Mouse (Mus musculus) liver, embryonic 16.5 days (tissue): Measurements from ENCODE around the gene Psma3. TPM values are rescaled to one million over a fixed set of nuclear protein-coding genes. Genes with fewer than 3 reads are reported as not detected.
A peak's percentile ranks its signal among the peaks of the same experiment; 100 is the strongest.

ENCODE experiments used
- ATAC-seq: fragments of 200-750 bp; cut with Nextera tagmentation; 2 replicates; pipeline ENCODE4 v1.8.0; 2017; ENCODE audit warnings: low read depth, mild to moderate bottlenecking, moderate number of reproducible peaks, moderate library complexity
- H3K27ac ChIP-seq: fragments of 300-500 bp; sonication (generic); 2 replicates; pipeline ENCODE4 v1.5.1; 2014; ENCODE audit warnings: mild to moderate bottlenecking, low read length
- H3K27me3 ChIP-seq: fragments of 300-500 bp; sonication (generic); 2 replicates; pipeline ENCODE4 v1.6.1; 2014; ENCODE audit warnings: low read depth, low read length, mixed read lengths; ENCODE audit not compliant: control insufficient read depth, insufficient read depth
- H3K36me3 ChIP-seq: fragments of 300-500 bp; sonication (generic); 2 replicates; pipeline ENCODE4 v1.6.1; 2014; ENCODE audit warnings: mild to moderate bottlenecking; ENCODE audit not compliant: control insufficient read depth, insufficient read depth
- H3K4me1 ChIP-seq: fragments of 300-500 bp; sonication (generic); 2 replicates; pipeline ENCODE4 v1.6.1; 2014; ENCODE audit warnings: low read depth, low read length, mixed read lengths; ENCODE audit not compliant: control insufficient read depth
- H3K4me2 ChIP-seq: fragments of 300-500 bp; sonication (generic); 2 replicates; pipeline ENCODE4 v1.6.1; 2014; ENCODE audit warnings: low read depth, low read length, mixed read lengths
- H3K4me3 ChIP-seq: fragments of 300-500 bp; sonication (generic); 2 replicates; pipeline ENCODE4 v1.5.1; 2014; ENCODE audit warnings: low read depth, mild to moderate bottlenecking, low read length
- H3K9ac ChIP-seq: fragments of 300-500 bp; sonication (generic); 2 replicates; pipeline ENCODE4 v1.6.1; 2014; ENCODE audit warnings: low read depth, low read length
- H3K9me3 ChIP-seq: fragments of 300-500 bp; sonication (generic); replicated peaks from 2 replicates; pipeline ENCODE4 v1.6.1; 2016; ENCODE audit warnings: low read length; ENCODE audit not compliant: control insufficient read depth
- WGBS: fragments of 180-500 bp; shearing (Covaris S2); extraction: QIAGEN DNeasy Blood & Tissue Kit; methylation state at CpG from one replicate; pipeline ENCODE4 v1.1.7; 2014; ENCODE audit not compliant: insufficient replicate concordance; 5-methylcytosine and 5-hydroxymethylcytosine counted together
- polyA plus RNA-seq: library from polyadenylated mRNA; unstranded; fragments of >200 nt; fragmentation: Nextera tagmentation; extraction: Ambion mirVana; gene quantifications from 2 replicates; pipeline ENCODE4 v1.2.1, GENCODE M21; 2015

The Psma3 gene
- polyA plus RNA-seq, 1 experiment from 2014 or later = 294 TPM

DNA sequence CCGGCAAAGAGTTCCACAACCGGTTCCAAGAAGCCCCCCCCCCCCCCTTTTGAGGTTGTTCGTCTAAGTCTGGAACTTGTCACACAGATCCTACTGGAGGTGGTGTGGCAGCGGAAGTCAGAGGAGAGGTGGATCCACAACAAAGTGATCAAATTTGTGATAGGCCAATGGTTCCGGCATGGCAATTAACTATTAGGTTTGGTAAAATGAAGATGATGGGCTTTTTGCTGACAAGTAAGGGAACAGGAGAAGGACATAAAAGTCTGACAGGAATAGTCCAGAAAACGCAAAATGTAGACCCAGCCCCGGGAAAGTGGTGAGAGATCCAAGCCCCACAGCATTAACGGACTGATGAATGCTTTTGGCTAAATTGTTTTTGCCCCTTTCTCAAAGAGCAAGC lies 6.8 kb upstream of the Psma3 start:
- Histone ChIP-seq H3K9ac (peak overlapping the region; percentile 81), H3K9me3 (no peaks in the 10 kb centered on the region), H3K4me2 (peak overlapping the region; percentile 73), H3K4me3 (peak overlapping the region; percentile 75), H3K27ac (peak overlapping the region; percentile 93), H3K4me1 (peaks cover 7% of the 10 kb centered on the region), H3K27me3 (no peaks in the 10 kb centered on the region), H3K36me3 (no peaks in the 10 kb centered on the region; the same call in 1 of the 2 replicates)
- 55% methylated on average over 8 of the region's 8 CpGs for WGBS
- no peak for ATAC-seq

DNA sequence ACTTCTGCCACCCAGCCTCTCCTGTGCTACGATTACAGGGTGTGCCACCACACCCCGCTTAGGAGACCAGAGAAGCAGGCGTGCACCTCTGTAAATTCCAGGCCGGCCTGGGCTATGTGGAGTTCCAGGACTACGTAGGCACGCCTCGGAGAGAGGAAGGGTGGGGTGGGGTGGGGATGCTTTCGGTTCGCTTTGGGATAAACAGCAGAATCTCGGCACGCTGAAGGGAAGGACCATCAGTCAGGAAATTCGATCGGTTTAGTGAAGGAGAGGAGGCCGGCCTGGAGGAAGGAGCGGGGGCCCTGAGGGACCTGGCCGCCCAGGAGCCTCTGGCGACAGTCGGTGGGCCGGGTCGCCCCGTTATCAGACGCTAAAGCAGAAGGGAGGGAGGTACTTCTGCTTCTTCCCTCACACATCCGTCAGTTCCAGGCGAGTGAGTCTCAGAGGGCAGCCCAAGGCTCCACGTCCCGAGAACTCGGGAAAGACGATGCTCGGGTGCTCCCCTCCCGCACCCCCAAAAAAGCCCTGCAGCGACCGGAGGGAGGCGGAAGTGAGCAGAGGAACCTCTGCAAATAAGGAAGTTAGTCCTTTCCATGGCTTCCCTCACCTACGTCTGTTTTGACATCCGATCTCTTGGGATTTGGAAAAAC lies 6.2 kb upstream of the Psma3 start:
- Histone ChIP-seq H3K27ac (peak overlapping the region; percentile 93), H3K4me1 (peaks cover 7% of the 10 kb centered on the region), H3K27me3 (no peaks in the 10 kb centered on the region), H3K9me3 (no peaks in the 10 kb centered on the region), H3K4me2 (peak overlapping the region; percentile 73), H3K9ac (peak overlapping the region; percentile 81), H3K36me3 (no peaks in the 10 kb centered on the region; the same call in 1 of the 2 replicates), H3K4me3 (peak overlapping the region; percentile 75)
- WGBS = under 1% methylated on average over 35 of the region's 35 CpGs
- ATAC-seq = peak; percentile 89

DNA sequence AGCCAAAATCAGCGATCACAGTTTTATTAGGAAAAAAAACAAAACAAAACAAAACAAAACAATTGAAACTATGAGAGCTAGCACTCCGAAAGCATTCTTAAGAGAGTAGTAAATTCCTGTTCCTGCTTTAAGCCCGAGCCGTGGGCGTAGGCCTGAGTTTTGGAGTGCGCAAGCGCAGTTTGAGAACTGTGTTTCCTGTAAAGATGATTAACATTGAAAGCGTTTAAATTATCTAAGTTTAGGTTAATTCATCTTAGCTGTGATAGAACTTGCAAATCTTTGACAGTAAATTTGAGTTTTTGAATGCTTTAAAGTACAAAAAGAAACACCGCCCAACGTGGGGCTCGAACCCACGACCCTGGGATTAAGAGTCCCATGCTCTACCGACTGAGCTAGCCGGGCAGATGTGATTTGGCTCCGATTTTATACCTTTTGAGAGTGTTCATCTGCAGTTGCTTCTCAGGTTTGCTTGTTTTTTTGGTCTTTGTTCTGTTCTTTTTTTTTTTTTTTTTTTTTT lies 5.6 kb upstream of the Psma3 start:
- Histone ChIP-seq H3K9ac (peak overlapping the region; percentile 81), H3K4me3 (peak overlapping the region; percentile 75), H3K27ac (peak overlapping the region; percentile 93), H3K4me2 (peak overlapping the region; percentile 73), H3K36me3 (no peaks in the 10 kb centered on the region), H3K4me1 (peaks cover 10% of the 10 kb centered on the region), H3K9me3 (no peaks in the 10 kb centered on the region), H3K27me3 (no peaks in the 10 kb centered on the region)
- WGBS = under 1% methylated on average over 15 of the region's 15 CpGs
- peak; percentile 61 for ATAC-seq

DNA sequence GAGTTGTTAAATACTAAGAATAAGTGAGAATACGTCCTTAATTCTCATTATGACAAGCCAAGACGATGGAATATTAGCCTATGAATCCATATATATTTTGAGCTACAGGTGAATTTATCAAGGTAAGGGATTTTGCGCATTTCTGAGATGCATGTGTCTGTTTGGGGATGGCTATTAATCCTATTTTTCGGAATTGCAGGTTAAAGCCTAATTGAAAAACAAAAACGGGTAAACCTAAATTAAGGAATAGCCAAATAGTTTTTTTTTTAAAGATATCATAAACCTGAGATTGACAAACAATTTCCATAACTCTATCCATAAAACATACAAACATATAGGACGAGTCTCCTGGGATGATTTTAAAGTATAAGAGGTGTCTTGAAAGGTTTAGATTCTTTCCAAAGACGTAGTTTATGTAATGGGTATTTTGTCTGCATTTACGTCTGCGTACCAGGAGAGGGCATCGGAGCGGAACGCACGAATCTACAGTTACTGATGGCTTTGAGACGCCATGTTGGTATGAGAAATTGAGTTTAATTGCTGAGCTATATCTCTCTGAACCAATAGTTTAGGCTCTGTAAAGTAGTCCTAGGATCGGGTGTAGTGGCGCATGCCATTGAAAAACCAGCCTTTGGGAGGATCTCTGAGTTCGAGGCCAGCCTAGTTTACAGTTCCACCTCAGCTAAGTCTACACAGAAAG lies 4.8 kb upstream of the Psma3 start:
- H3K4me3 ChIP-seq = peak overlapping the region; percentile 47
- no peaks in the 10 kb centered on the region for H3K27me3 ChIP-seq
- H3K27ac ChIP-seq = peak overlapping the region; percentile 49; the same call in 1 of the 2 replicates
- peaks cover 11% of the 10 kb centered on the region for H3K4me1 ChIP-seq
- ATAC-seq = no peak; the same call in 1 of the 2 replicates
- peak overlapping the region; percentile 74 for H3K4me2 ChIP-seq
- H3K9me3 ChIP-seq = no peaks in the 10 kb centered on the region
- peak overlapping the region; percentile 52 for H3K9ac ChIP-seq
- WGBS = 3% methylated on average over 17 of the region's 17 CpGs
- H3K36me3 ChIP-seq = no peaks in the 10 kb centered on the region

DNA sequence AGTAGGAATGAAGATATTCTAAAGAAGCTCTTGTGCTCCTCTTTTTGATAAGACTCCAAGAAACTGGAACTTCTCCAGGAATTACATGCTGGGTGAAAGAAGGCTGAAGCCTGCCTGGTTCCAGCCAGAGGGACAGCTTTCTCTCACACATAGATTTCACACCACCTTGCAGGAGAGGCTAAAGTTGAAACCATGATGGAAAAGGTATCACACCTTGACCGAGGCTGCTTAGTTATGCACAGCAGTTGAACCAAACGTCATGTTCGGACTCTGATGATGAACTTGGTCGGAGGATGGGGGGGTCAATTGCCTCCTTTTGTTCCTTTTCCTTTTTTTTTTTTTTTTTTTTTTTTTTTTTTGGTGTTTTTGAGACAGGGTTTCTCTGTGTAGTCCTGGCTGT lies 590 bp upstream of the Psma3 start:
- ATAC-seq = no peak
- Histone ChIP-seq H3K9me3 (no peaks in the 10 kb centered on the region), H3K27me3 (no peaks in the 10 kb centered on the region), H3K27ac (peak overlapping the region; percentile 97), H3K9ac (no peak overlapping the region; the same call in 1 of the 2 replicates), H3K36me3 (no peaks in the 10 kb centered on the region), H3K4me2 (peak overlapping the region; percentile 68), H3K4me3 (peak overlapping the region; percentile 98), H3K4me1 (peaks cover 17% of the 10 kb centered on the region)
- WGBS = 74% methylated on average over 4 of the region's 4 CpGs

DNA sequence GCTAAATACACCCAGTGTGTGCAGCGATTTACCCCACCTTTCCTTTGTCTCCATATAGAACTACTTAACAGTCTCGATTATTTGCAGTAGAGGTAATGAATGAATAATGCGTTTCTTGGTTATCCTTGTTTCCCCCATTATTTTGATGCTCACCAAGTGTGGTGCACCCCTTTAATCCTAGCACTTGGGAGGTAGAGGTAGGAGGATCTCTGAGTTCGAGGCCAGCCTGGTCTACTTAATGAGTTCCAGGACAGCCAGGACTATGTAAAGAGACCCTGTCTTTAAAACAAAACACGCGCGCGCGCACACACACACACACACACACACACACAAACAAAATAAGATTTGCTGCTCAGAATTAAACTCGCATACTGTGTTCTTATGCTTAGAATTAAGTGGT lies 985 bp downstream of the Psma3 start:
- Histone ChIP-seq H3K9me3 (no peaks in the 10 kb centered on the region), H3K9ac (peak overlapping the region; percentile 97), H3K27ac (peak overlapping the region; percentile 97), H3K36me3 (no peaks in the 10 kb centered on the region), H3K4me2 (peak overlapping the region; percentile 68), H3K27me3 (no peaks in the 10 kb centered on the region), H3K4me3 (peak overlapping the region; percentile 98), H3K4me1 (peaks cover 17% of the 10 kb centered on the region)
- ATAC-seq = no peak
- 15% methylated on average over 10 of the region's 10 CpGs for WGBS

DNA sequence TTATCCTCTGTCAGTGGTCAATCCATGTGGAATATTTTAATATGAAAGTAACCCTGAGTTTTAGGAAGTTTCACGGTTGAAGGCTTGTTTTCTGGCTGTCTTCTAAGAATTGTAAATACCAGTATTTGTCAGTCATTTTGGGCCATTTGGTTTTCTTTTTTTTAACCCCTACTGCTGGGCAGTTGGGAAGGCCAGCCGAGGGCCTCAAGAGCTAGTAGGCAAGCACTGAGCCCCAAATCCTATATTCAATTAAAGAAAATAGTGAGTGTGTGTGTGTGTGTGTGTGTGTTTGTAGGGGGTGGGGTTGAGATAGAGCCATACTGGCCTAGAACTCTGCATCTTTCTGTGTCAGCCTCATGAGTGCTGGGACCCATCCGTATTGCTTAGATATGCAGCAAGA lies 1.5 kb downstream of the Psma3 start:
- H3K9me3 ChIP-seq = no peaks in the 10 kb centered on the region
- H3K9ac ChIP-seq = peak overlapping the region; percentile 47
- WGBS = 44% methylated on average over 3 of the region's 3 CpGs
- no peak for ATAC-seq
- H3K27me3 ChIP-seq = no peaks in the 10 kb centered on the region
- H3K4me3 ChIP-seq = peak overlapping the region; percentile 98
- H3K4me1 ChIP-seq = peaks cover 17% of the 10 kb centered on the region
- peak overlapping the region; percentile 68 for H3K4me2 ChIP-seq
- peak overlapping the region; percentile 1; the same call in 1 of the 2 replicates for H3K27ac ChIP-seq
- no peaks in the 10 kb centered on the region for H3K36me3 ChIP-seq

DNA sequence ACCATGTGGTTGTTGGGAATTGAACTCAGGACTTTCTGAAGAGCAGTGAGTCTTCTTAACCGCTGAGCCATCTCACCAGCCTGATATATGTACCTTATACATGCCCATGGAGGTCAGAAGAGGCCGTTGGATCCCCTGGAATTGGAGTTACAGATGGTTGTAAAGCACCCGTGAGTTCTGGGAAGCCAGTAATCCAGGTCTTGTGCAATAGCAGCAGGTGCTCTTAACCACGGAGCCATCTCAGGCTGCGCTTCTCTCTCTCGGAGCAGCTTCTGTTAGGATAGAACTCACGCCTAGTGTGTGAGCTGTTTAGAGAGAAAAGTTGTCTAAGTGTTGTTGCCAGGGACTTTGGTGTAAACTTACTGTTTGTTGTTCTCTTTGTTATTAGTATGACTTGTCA lies 3.9 kb downstream of the Psma3 start:
- Histone ChIP-seq H3K36me3 (no peaks in the 10 kb centered on the region; the same call in 1 of the 2 replicates), H3K4me3 (no peak overlapping the region), H3K9me3 (no peaks in the 10 kb centered on the region), H3K27ac (no peak overlapping the region), H3K4me2 (no peak overlapping the region), H3K9ac (no peak overlapping the region), H3K27me3 (no peaks in the 10 kb centered on the region), H3K4me1 (peaks cover 17% of the 10 kb centered on the region)
- 72% methylated on average over 7 of the region's 7 CpGs for WGBS
- no peak for ATAC-seq
